Mouse (Mus musculus) liver, embryonic 11.5 days (tissue): ENCODE results near the gene Sars2. TPM values are rescaled to one million over a fixed set of nuclear protein-coding genes. Genes with fewer than 3 reads are reported as not detected.
A peak's percentile ranks its signal among the peaks of the same experiment; 100 is the strongest.

Experiments
- ATAC-seq: fragments of 200-750 bp; cut with Nextera tagmentation; replicated peaks from 2 replicates; pipeline ENCODE4 v1.8.0; 2017; ENCODE audit warnings: moderate number of reproducible peaks, mild to moderate bottlenecking, moderate TSS enrichment, moderate library complexity; ENCODE audit not compliant: low FRiP score
- DNase-seq: peaks from one replicate; pipeline ENCODE4 v3.0.0-alpha.2; 2017; ENCODE audit warnings: low spot score
- H3K27ac ChIP-seq: fragments of 300-500 bp; sonication (generic); 2 replicates; pipeline ENCODE4 v1.5.1; 2014; ENCODE audit warnings: mild to moderate bottlenecking, low read depth, low read length, control low read depth
- H3K27me3 ChIP-seq: fragments of 300-500 bp; sonication (generic); replicated peaks from 2 replicates; pipeline ENCODE4 v1.6.1; 2014; ENCODE audit warnings: low read length, mixed read lengths; ENCODE audit not compliant: control insufficient read depth, insufficient read depth
- H3K36me3 ChIP-seq: fragments of 300-500 bp; sonication (generic); 2 replicates; pipeline ENCODE4 v1.6.1; 2014; ENCODE audit warnings: mild to moderate bottlenecking, low read length, moderate library complexity, mixed read lengths; ENCODE audit not compliant: control insufficient read depth, insufficient read depth
- H3K4me1 ChIP-seq: fragments of 300-500 bp; sonication (generic); replicated peaks from 2 replicates; pipeline ENCODE4 v1.6.1; 2014; ENCODE audit warnings: low read length, mixed read lengths; ENCODE audit not compliant: control insufficient read depth, insufficient read depth
- H3K4me2 ChIP-seq: fragments of 300-500 bp; sonication (generic); 2 replicates; pipeline ENCODE4 v1.6.1; 2014; ENCODE audit warnings: mild to moderate bottlenecking, control low read depth, moderate library complexity
- H3K4me3 ChIP-seq: fragments of 300-500 bp; sonication (generic); 2 replicates; pipeline ENCODE4 v1.5.1; 2014; ENCODE audit warnings: low read depth, low read length, control low read depth
- H3K9ac ChIP-seq: fragments of 300-500 bp; sonication (generic); 2 replicates; pipeline ENCODE4 v1.6.1; 2014; ENCODE audit warnings: low read depth, low read length, control low read depth
- H3K9me3 ChIP-seq: fragments of 300-500 bp; sonication (generic); 2 replicates; pipeline ENCODE4 v1.6.1; 2016; ENCODE audit warnings: low read length, inconsistent platforms, mixed read lengths; ENCODE audit not compliant: control insufficient read depth
- WGBS: fragments of 180-500 bp; shearing (Covaris S2); extraction: QIAGEN DNeasy Blood & Tissue Kit; methylation state at CpG from one replicate; pipeline ENCODE4 v1.1.7; 2014; 5-methylcytosine and 5-hydroxymethylcytosine counted together
- polyA plus RNA-seq: library from polyadenylated mRNA; unstranded; fragments of >200 nt; fragmentation: Nextera tagmentation; extraction: Ambion mirVana; gene quantifications from 2 replicates; pipeline ENCODE4 v1.2.1, GENCODE M21; 2014

The Sars2 gene
- polyA plus RNA-seq, 1 experiment from 2014 or later, result 31.3 TPM

- no peak for ATAC-seq
- H3K9me3 ChIP-seq, result 0 out of 2 replicates have a peak, but pooled peaks cover 3% of the 10 kb centered on the region
- H3K27ac ChIP-seq, result no peak overlapping the region
- H3K4me1 ChIP-seq, result no peaks in the 10 kb centered on the region
- no peaks in the 10 kb centered on the region for H3K27me3 ChIP-seq
- 60% methylated on average over 9 of the region's 9 CpGs for WGBS
- H3K4me2 ChIP-seq, result no peak overlapping the region
- no peak for DNase-seq
- no peak overlapping the region for H3K9ac ChIP-seq
- no peak overlapping the region for H3K4me3 ChIP-seq
- H3K36me3 ChIP-seq, result no peaks in the 10 kb centered on the region
Observed at GRCm38 (mm10) chr7:28702601-28703143, 39.1 kb upstream of the Sars2 start.

- ATAC-seq (no peak), DNase-seq (no peak)
- Histone ChIP-seq H3K27ac (no peak overlapping the region), H3K9ac (no peak overlapping the region), H3K36me3 (no peaks in the 10 kb centered on the region), H3K9me3 (no peaks in the 10 kb centered on the region), H3K4me3 (no peak overlapping the region), H3K4me2 (no peak overlapping the region), H3K27me3 (no peaks in the 10 kb centered on the region), H3K4me1 (no peaks in the 10 kb centered on the region)
Observed at GRCm38 (mm10) chr7:28709454-28709853, 32.3 kb upstream of the Sars2 start.

GRCm38 (mm10) chr7:28710962-28711361 lies 30.8 kb upstream of the Sars2 start:
- Histone ChIP-seq H3K9ac (no peak overlapping the region), H3K36me3 (no peaks in the 10 kb centered on the region), H3K27ac (no peak overlapping the region), H3K27me3 (no peaks in the 10 kb centered on the region), H3K4me2 (no peak overlapping the region), H3K9me3 (no peaks in the 10 kb centered on the region), H3K4me1 (no peaks in the 10 kb centered on the region), H3K4me3 (no peak overlapping the region)
- WGBS, result 68% methylated on average over 3 of the region's 3 CpGs
- ATAC-seq (no peak), DNase-seq (no peak)

- ATAC-seq (no peak), DNase-seq (no peak)
- Histone ChIP-seq H3K4me3 (no peak overlapping the region), H3K4me1 (no peaks in the 10 kb centered on the region), H3K36me3 (no peaks in the 10 kb centered on the region), H3K27ac (no peak overlapping the region), H3K9me3 (no peaks in the 10 kb centered on the region), H3K4me2 (no peak overlapping the region), H3K27me3 (no peaks in the 10 kb centered on the region), H3K9ac (no peak overlapping the region)
- 73% methylated on average over 5 of the region's 5 CpGs for WGBS
Observed at GRCm38 (mm10) chr7:28714667-28715066, 27.1 kb upstream of the Sars2 start.

GRCm38 (mm10) chr7:28715598-28715997 lies 26.2 kb upstream of the Sars2 start:
- no peak for ATAC-seq
- 93% methylated on average over 2 of the region's 2 CpGs for WGBS
- H3K4me3 ChIP-seq, result no peak overlapping the region
- H3K27me3 ChIP-seq, result no peaks in the 10 kb centered on the region
- no peak overlapping the region for H3K27ac ChIP-seq
- H3K9me3 ChIP-seq, result no peaks in the 10 kb centered on the region
- no peaks in the 10 kb centered on the region for H3K36me3 ChIP-seq
- no peak overlapping the region for H3K9ac ChIP-seq
- H3K4me2 ChIP-seq, result no peak overlapping the region
- no peak for DNase-seq
- H3K4me1 ChIP-seq, result no peaks in the 10 kb centered on the region

- Histone ChIP-seq H3K27ac (no peak within 1 kb of the TSS), H3K9me3 (no peaks in the 10 kb centered on the region), H3K4me1 (no peaks in the 10 kb centered on the region), H3K4me3 (peak within 1 kb of the TSS; percentile 44), H3K27me3 (no peaks in the 10 kb centered on the region), H3K4me2 (peak within 1 kb of the TSS; percentile 69), H3K9ac (peak within 1 kb of the TSS; percentile 41), H3K36me3 (no peaks in the 10 kb centered on the region)
- WGBS, result 2% methylated on average over 36 of the region's 36 CpGs
- DNase-seq (peak; percentile 66), ATAC-seq (no peak; the same call in 1 of the 2 replicates)
Observed at GRCm38 (mm10) chr7:28716590-28717281, 25.1 kb upstream of the Sars2 start, which contains the start of gene Fbxo17. Gene Fbxo17 (plus strand): TSS chr7:28716804.

GRCm38 (mm10) chr7:28717726-28718125 lies 24.1 kb upstream of the Sars2 start:
- Histone ChIP-seq H3K27me3 (no peaks in the 10 kb centered on the region), H3K36me3 (no peaks in the 10 kb centered on the region), H3K4me1 (no peaks in the 10 kb centered on the region), H3K4me2 (no peak overlapping the region), H3K9ac (no peak overlapping the region), H3K4me3 (no peak overlapping the region), H3K9me3 (no peaks in the 10 kb centered on the region), H3K27ac (no peak overlapping the region)
- 83% methylated on average over 10 of the region's 10 CpGs for WGBS
- ATAC-seq (no peak), DNase-seq (no peak)

- no peak for DNase-seq
- H3K4me2 ChIP-seq, result no peak overlapping the region
- H3K4me1 ChIP-seq, result no peaks in the 10 kb centered on the region
- H3K36me3 ChIP-seq, result no peaks in the 10 kb centered on the region
- H3K4me3 ChIP-seq, result no peak overlapping the region
- H3K9ac ChIP-seq, result no peak overlapping the region
- no peaks in the 10 kb centered on the region for H3K9me3 ChIP-seq
- H3K27me3 ChIP-seq, result no peaks in the 10 kb centered on the region
- no peak overlapping the region for H3K27ac ChIP-seq
- WGBS, result 52% methylated on average over 4 of the region's 4 CpGs
- no peak for ATAC-seq
Observed at GRCm38 (mm10) chr7:28719159-28719558, 22.6 kb upstream of the Sars2 start.

GRCm38 (mm10) chr7:28719650-28720049 lies 22.1 kb upstream of the Sars2 start:
- no peaks in the 10 kb centered on the region for H3K27me3 ChIP-seq
- no peak for ATAC-seq
- no peak overlapping the region for H3K9ac ChIP-seq
- no peaks in the 10 kb centered on the region for H3K9me3 ChIP-seq
- DNase-seq, result no peak
- H3K4me1 ChIP-seq, result no peaks in the 10 kb centered on the region
- H3K27ac ChIP-seq, result no peak overlapping the region
- H3K36me3 ChIP-seq, result no peaks in the 10 kb centered on the region
- H3K4me3 ChIP-seq, result no peak overlapping the region
- H3K4me2 ChIP-seq, result no peak overlapping the region
- WGBS, result 76% methylated on average over 2 of the region's 2 CpGs
